Mouse (Mus musculus) hindbrain, postnatal 0 days (tissue): ENCODE data around the gene Epha7. TPM values are rescaled to one million over a fixed set of nuclear protein-coding genes. Genes with fewer than 3 reads are reported as not detected.

Experiments used
- ATAC-seq: fragments of 200-750 bp; cut with Nextera tagmentation; 2 replicates; pipeline ENCODE4 v1.8.0; 2017; ENCODE audit warnings: mild to moderate bottlenecking, moderate TSS enrichment, moderate library complexity
- DNase-seq: peaks from one replicate; pipeline ENCODE4 v3.0.0-alpha.2; 2015; ENCODE audit warnings: low spot score
- H3K27ac ChIP-seq: fragments of 300-500 bp; sonication (generic); 2 replicates; pipeline ENCODE4 v1.5.1; 2014; ENCODE audit warnings: mild to moderate bottlenecking
- H3K27me3 ChIP-seq: fragments of 300-500 bp; sonication (generic); 2 replicates; pipeline ENCODE4 v1.6.1; 2014; ENCODE audit warnings: low read length, mixed read lengths; ENCODE audit not compliant: insufficient read depth
- H3K36me3 ChIP-seq: fragments of 300-500 bp; sonication (generic); 2 replicates; pipeline ENCODE4 v1.6.1; 2014; ENCODE audit warnings: low read length, mixed read lengths; ENCODE audit not compliant: insufficient read depth
- H3K4me1 ChIP-seq: fragments of 300-500 bp; sonication (generic); 2 replicates; pipeline ENCODE4 v1.6.1; 2014; ENCODE audit warnings: antibody characterized with exemption, low read length, mixed read lengths; ENCODE audit not compliant: insufficient read depth
- H3K4me2 ChIP-seq: fragments of 300-500 bp; sonication (generic); 2 replicates; pipeline ENCODE4 v1.6.1; 2014; ENCODE audit warnings: low read depth, mild to moderate bottlenecking, low read length, moderate library complexity, mixed read lengths
- H3K4me3 ChIP-seq: fragments of 300-500 bp; sonication (generic); 2 replicates; pipeline ENCODE4 v1.5.1; 2014; ENCODE audit warnings: low read length
- H3K9ac ChIP-seq: fragments of 300-500 bp; sonication (generic); replicated peaks from 2 replicates; pipeline ENCODE4 v1.6.1; 2014; ENCODE audit warnings: mild to moderate bottlenecking, low read length, moderate library complexity, mixed read lengths
- H3K9me3 ChIP-seq: fragments of 300-500 bp; sonication (generic); 2 replicates; pipeline ENCODE4 v1.6.1; 2016; ENCODE audit warnings: low read length, mixed read lengths
- CTCF ChIP-seq: IDR thresholded peaks from 2 replicates; pipeline ENCODE4 v1.5.1; 2016; ENCODE audit warnings: antibody characterized with exemption, control low read depth, low read depth
- WGBS: fragments of 180-500 bp; shearing (Covaris S2); extraction: QIAGEN DNeasy Blood & Tissue Kit; methylation state at CpG from one replicate; pipeline ENCODE4 v1.1.7; 2014; 5-methylcytosine and 5-hydroxymethylcytosine counted together
- polyA plus RNA-seq: library from polyadenylated mRNA; unstranded; fragments of >200 nt; fragmentation: Nextera tagmentation; extraction: Ambion mirVana; gene quantifications from 2 replicates; pipeline ENCODE4 v1.2.1, GENCODE M21; 2015
- total RNA-seq: library from RNA; depleted of rRNA; stranded (reverse); fragments of >200 nt; gene quantifications from 2 replicates; pipeline ENCODE4 v1.2.3, GENCODE M21; 2014

Epha7 gene
- total and polyA plus RNA-seq, 2 experiments from 2014 or later: 39.9 to 41.5 TPM

- H3K9me3 ChIP-seq: no peaks in the 10 kb centered on the region
- WGBS: 93% methylated on average over 3 of the region's 3 CpGs
- ATAC-seq (no peak), DNase-seq (no peak)
- no peak overlapping the region for H3K9ac ChIP-seq
- TF ChIP-seq CTCF: no peak
- H3K27ac ChIP-seq: no peak overlapping the region
- H3K4me2 ChIP-seq: no peak overlapping the region
- H3K36me3 ChIP-seq: no peaks in the 10 kb centered on the region
- no peaks in the 10 kb centered on the region for H3K27me3 ChIP-seq
- no peaks in the 10 kb centered on the region for H3K4me1 ChIP-seq
- no peak overlapping the region for H3K4me3 ChIP-seq
These were observed 197.4 kb downstream of the Epha7 start for GRCm38 (mm10) chr4:29010333-29010732.
